Mouse (Mus musculus): ENCODE measurements at regions not wholly inside any gene's neighbourhood (a gene's known extent, or its start where the extent isn't known, plus 50 kb on each side); places are given as distances from the start of the nearest gene placed in this dataset.

GRCm38 (mm10) chr7:64058282-64058872 lies 95.3 kb upstream of the Trpm1 start:
- DNase-seq, result no peak

GRCm38 (mm10) chr7:64057873-64058272 lies 95.8 kb upstream of the Trpm1 start:
- peak; percentile 19 for DNase-seq

- DNase-seq, result no peak
Observed at GRCm38 (mm10) chr7:64056498-64056897, 97.1 kb upstream of the Trpm1 start.

GRCm38 (mm10) chr7:64054996-64055395 lies 98.6 kb upstream of the Trpm1 start:
- no peak for DNase-seq

GRCm38 (mm10) chr7:64053766-64054165 lies 99.9 kb upstream of the Trpm1 start:
- no peak for DNase-seq

- peak; percentile 83 for DNase-seq
Observed at GRCm38 (mm10) chr7:64052400-64052799, 101.2 kb upstream of the Trpm1 start.

GRCm38 (mm10) chr7:64050826-64051401 lies 102.7 kb upstream of the Trpm1 start:
- no peak for DNase-seq

- DNase-seq, result peak; percentile 78
Observed at GRCm38 (mm10) chr7:64050246-64050645, 103.4 kb upstream of the Trpm1 start.

- DNase-seq, result no peak
Observed at GRCm38 (mm10) chr7:64049183-64049965, 104.3 kb upstream of the Trpm1 start.

GRCm38 (mm10) chr7:64048452-64049182 lies 105.0 kb upstream of the Trpm1 start:
- peak; percentile 80 for DNase-seq

GRCm38 (mm10) chr7:64047831-64048230 lies 105.8 kb upstream of the Trpm1 start:
- DNase-seq, result no peak

GRCm38 (mm10) chr7:64045292-64045691 lies 106.6 kb upstream of the Klf13 start:
- no peak for DNase-seq

- DNase-seq, result no peak
Observed at GRCm38 (mm10) chr7:64042978-64043377, 104.3 kb upstream of the Klf13 start.

- DNase-seq, result no peak
Observed at GRCm38 (mm10) chr7:64041303-64041702, 102.6 kb upstream of the Klf13 start.

- no peak for DNase-seq
Observed at GRCm38 (mm10) chr7:64040026-64040737, 101.5 kb upstream of the Klf13 start.

- no peak for DNase-seq
Observed at GRCm38 (mm10) chr7:64037701-64038231, 99.1 kb upstream of the Klf13 start.

GRCm38 (mm10) chr7:64036154-64036553 lies 97.4 kb upstream of the Klf13 start:
- no peak for DNase-seq

- DNase-seq, result no peak
Observed at GRCm38 (mm10) chr7:64035025-64035606, 96.4 kb upstream of the Klf13 start.

- no peak for DNase-seq
Observed at GRCm38 (mm10) chr7:64034493-64034892, 95.8 kb upstream of the Klf13 start.

- DNase-seq, result no peak
Observed at GRCm38 (mm10) chr7:64033388-64033787, 94.7 kb upstream of the Klf13 start.

GRCm38 (mm10) chr7:64032921-64033354 lies 94.2 kb upstream of the Klf13 start:
- no peak for DNase-seq
